Mouse (Mus musculus): ENCODE data around the gene Serp2.
A peak's percentile ranks its signal among the peaks of the same experiment; 100 is the strongest.

The Serp2 gene

GRCm38 (mm10) chr14:76527030-76527719 lies 29.5 kb downstream of the Serp2 start:
- no peak for DNase-seq (ENCODE audit: low spot score in 2 of 2)

GRCm38 (mm10) chr14:76526467-76526866 lies 30.2 kb downstream of the Serp2 start:
- DNase-seq (ENCODE audit: low spot score in 2 of 2) = no peak

- DNase-seq (ENCODE audit: low spot score in 2 of 2) = no peak
These were observed 33.3 kb downstream of the Serp2 start for GRCm38 (mm10) chr14:76523344-76523743.

- no peak for DNase-seq (ENCODE audit: low spot score in 2 of 2)
These were observed 35.4 kb downstream of the Serp2 start for GRCm38 (mm10) chr14:76521308-76521707.

GRCm38 (mm10) chr14:76520606-76521005 lies 36.1 kb downstream of the Serp2 start:
- DNase-seq (ENCODE audit: low spot score in 2 of 2) = no peak

- DNase-seq (ENCODE audit: low spot score in 2 of 2) = no peak
These were observed 38.5 kb downstream of the Serp2 start for GRCm38 (mm10) chr14:76518217-76518616.

- no peak for DNase-seq (ENCODE audit: low spot score in 2 of 2)
These were observed 41.1 kb downstream of the Serp2 start for GRCm38 (mm10) chr14:76515620-76516019.

- no peak for DNase-seq (ENCODE audit: low spot score in 2 of 2)
These were observed 42.6 kb downstream of the Serp2 start for GRCm38 (mm10) chr14:76514050-76514585.

- no peak for DNase-seq (ENCODE audit: low spot score in 2 of 2)
These were observed 43.2 kb downstream of the Serp2 start for GRCm38 (mm10) chr14:76513395-76514049.

GRCm38 (mm10) chr14:76511971-76512370 lies 44.7 kb downstream of the Serp2 start:
- DNase-seq (ENCODE audit: low spot score in 2 of 2) = no peak

GRCm38 (mm10) chr14:76508701-76509100 lies 48.0 kb downstream of the Serp2 start:
- DNase-seq (ENCODE audit: low spot score in 2 of 2) = no peak

GRCm38 (mm10) chr14:76507804-76508500 lies 48.7 kb downstream of the Serp2 start:
- DNase-seq (ENCODE audit: low spot score in 2 of 2) = no peak

GRCm38 (mm10) chr14:76507357-76507756 lies 49.3 kb downstream of the Serp2 start:
- DNase-seq (ENCODE audit: low spot score in 2 of 2) = no peak

GRCm38 (mm10) chr14:76506425-76507205 lies 50.1 kb downstream of the Serp2 start:
- DNase-seq (ENCODE audit: low spot score in 2 of 2) = no peak

- DNase-seq (ENCODE audit: low spot score in 2 of 2) = peak; percentile 63 to 81
These were observed 51.1 kb downstream of the Serp2 start for GRCm38 (mm10) chr14:76505439-76506220.

GRCm38 (mm10) chr14:76505101-76505438 lies 51.6 kb downstream of the Serp2 start:
- DNase-seq (ENCODE audit: low spot score in 2 of 2) = no peak

- peak; percentile 94 to 96 for DNase-seq (ENCODE audit: low spot score in 2 of 2)
These were observed 52.5 kb downstream of the Serp2 start for GRCm38 (mm10) chr14:76504121-76504737.

- DNase-seq (ENCODE audit: low spot score in 2 of 2) = no peak
These were observed 53.3 kb downstream of the Serp2 start for GRCm38 (mm10) chr14:76503231-76503851.

GRCm38 (mm10) chr14:76500036-76500435 lies 56.7 kb downstream of the Serp2 start:
- DNase-seq (ENCODE audit: low spot score in 2 of 2) = no peak

GRCm38 (mm10) chr14:76499492-76499891 lies 57.2 kb downstream of the Serp2 start:
- DNase-seq (ENCODE audit: low spot score in 2 of 2) = no peak
